Mouse (Mus musculus): ENCODE measurements around the gene Mpc2. TPM values are rescaled to one million over a fixed set of nuclear protein-coding genes. Genes with fewer than 3 reads are reported as not detected.

The Mpc2 gene
- polyA plus RNA-seq (2014; fragmentation: Nextera tagmentation; extraction: Ambion mirVana) = 187 and 198 TPM in 2 replicates

- Histone ChIP-seq H3K27ac (ENCODE audit: low read depth, low read length) (peak within 1 kb of the TSS; percentile 94), H3K36me3 (ENCODE audit: control insufficient read depth, insufficient read depth, low read length) (no peaks in the 10 kb centered on the region), H3K9me3 (ENCODE audit: control insufficient read depth, low read length) (no peaks in the 10 kb centered on the region), H3K4me1 (replicated peaks; ENCODE audit: control insufficient read depth, insufficient read depth, low read length) (peaks cover 5% of the 10 kb centered on the region; the same call in 1 of the 2 replicates), H3K4me2 (peak within 1 kb of the TSS; percentile 89), H3K27me3 (replicated peaks; ENCODE audit: control insufficient read depth, insufficient read depth, low read length) (no peaks in the 10 kb centered on the region), H3K4me3 (ENCODE audit: low read depth, low read length) (peak within 1 kb of the TSS; percentile 88), H3K9ac (ENCODE audit: low read depth, low read length) (peak within 1 kb of the TSS; percentile 94)
- under 1% methylated on average over 34 of the region's 37 CpGs for WGBS
- ATAC-seq (replicated peaks; ENCODE audit: low FRiP score) (peak; percentile 86), DNase-seq (ENCODE audit: low spot score) (peak; percentile 100)
Observed at GRCm38 (mm10) chr1:165460360-165460800, at the start of gene Mpc2, which contains the start of gene Dcaf6. Mpc2 (plus strand) TSS chr1:165460637. Dcaf6 (minus strand) TSS chr1:165460475.

GRCm38 (mm10) chr1:165421357-165421915, 39.0 kb upstream of the Mpc2 start:
- DNase-seq (ENCODE audit: low spot score) (no peak), ATAC-seq (replicated peaks; ENCODE audit: low FRiP score) (no peak)
- Histone ChIP-seq H3K9ac (ENCODE audit: low read depth, low read length) (no peak overlapping the region), H3K4me2 (no peak overlapping the region), H3K4me3 (ENCODE audit: low read depth, low read length) (no peak overlapping the region), H3K27me3 (replicated peaks; ENCODE audit: control insufficient read depth, insufficient read depth, low read length) (no peaks in the 10 kb centered on the region), H3K36me3 (ENCODE audit: control insufficient read depth, insufficient read depth, low read length) (no peaks in the 10 kb centered on the region), H3K4me1 (replicated peaks; ENCODE audit: control insufficient read depth, insufficient read depth, low read length) (no peaks in the 10 kb centered on the region), H3K9me3 (ENCODE audit: control insufficient read depth, low read length) (no peaks in the 10 kb centered on the region), H3K27ac (ENCODE audit: low read depth, low read length) (peak overlapping the region; percentile 48; the same call in 1 of the 2 replicates)
- WGBS = 81% methylated on average over 7 of the region's 7 CpGs

GRCm38 (mm10) chr1:165426254-165426653, 34.2 kb upstream of the Mpc2 start:
- ATAC-seq (replicated peaks; ENCODE audit: low FRiP score) = peak; percentile 75
- Histone ChIP-seq H3K4me3 (ENCODE audit: low read depth, low read length) (no peak overlapping the region), H3K27ac (ENCODE audit: low read depth, low read length) (no peak overlapping the region), H3K9ac (ENCODE audit: low read depth, low read length) (no peak overlapping the region), H3K27me3 (replicated peaks; ENCODE audit: control insufficient read depth, insufficient read depth, low read length) (no peaks in the 10 kb centered on the region), H3K36me3 (ENCODE audit: control insufficient read depth, insufficient read depth, low read length) (no peaks in the 10 kb centered on the region), H3K4me1 (replicated peaks; ENCODE audit: control insufficient read depth, insufficient read depth, low read length) (no peaks in the 10 kb centered on the region), H3K9me3 (ENCODE audit: control insufficient read depth, low read length) (no peaks in the 10 kb centered on the region), H3K4me2 (no peak overlapping the region)
- WGBS = 86% methylated on average over 2 of the region's 2 CpGs
- DNase-seq (ENCODE audit: low spot score) = no peak

- H3K9me3 ChIP-seq (ENCODE audit: control insufficient read depth, low read length) = no peaks in the 10 kb centered on the region
- H3K4me3 ChIP-seq (ENCODE audit: low read depth, low read length) = no peak overlapping the region
- no peaks in the 10 kb centered on the region for H3K4me1 ChIP-seq (replicated peaks; ENCODE audit: control insufficient read depth, insufficient read depth, low read length)
- H3K27ac ChIP-seq (ENCODE audit: low read depth, low read length) = no peak overlapping the region
- H3K36me3 ChIP-seq (ENCODE audit: control insufficient read depth, insufficient read depth, low read length) = no peaks in the 10 kb centered on the region
- no peak overlapping the region for H3K9ac ChIP-seq (ENCODE audit: low read depth, low read length)
- H3K27me3 ChIP-seq (replicated peaks; ENCODE audit: control insufficient read depth, insufficient read depth, low read length) = no peaks in the 10 kb centered on the region
- 83% methylated on average over 1 of the region's 1 CpGs for WGBS
- ATAC-seq (replicated peaks; ENCODE audit: low FRiP score) (no peak), DNase-seq (ENCODE audit: low spot score) (no peak)
- H3K4me2 ChIP-seq = no peak overlapping the region
Observed at GRCm38 (mm10) chr1:165432883-165433282, 27.6 kb upstream of the Mpc2 start.

- Histone ChIP-seq H3K27ac (ENCODE audit: low read depth, low read length) (no peak overlapping the region), H3K36me3 (ENCODE audit: control insufficient read depth, insufficient read depth, low read length) (no peaks in the 10 kb centered on the region), H3K27me3 (replicated peaks; ENCODE audit: control insufficient read depth, insufficient read depth, low read length) (no peaks in the 10 kb centered on the region), H3K4me3 (ENCODE audit: low read depth, low read length) (no peak overlapping the region), H3K4me2 (no peak overlapping the region), H3K9ac (ENCODE audit: low read depth, low read length) (no peak overlapping the region), H3K4me1 (replicated peaks; ENCODE audit: control insufficient read depth, insufficient read depth, low read length) (no peaks in the 10 kb centered on the region), H3K9me3 (ENCODE audit: control insufficient read depth, low read length) (no peaks in the 10 kb centered on the region)
- 65% methylated on average over 1 of the region's 1 CpGs for WGBS
- DNase-seq (ENCODE audit: low spot score) (no peak), ATAC-seq (replicated peaks; ENCODE audit: low FRiP score) (no peak)
Observed at GRCm38 (mm10) chr1:165438289-165439021, 22.0 kb upstream of the Mpc2 start.

DNA sequence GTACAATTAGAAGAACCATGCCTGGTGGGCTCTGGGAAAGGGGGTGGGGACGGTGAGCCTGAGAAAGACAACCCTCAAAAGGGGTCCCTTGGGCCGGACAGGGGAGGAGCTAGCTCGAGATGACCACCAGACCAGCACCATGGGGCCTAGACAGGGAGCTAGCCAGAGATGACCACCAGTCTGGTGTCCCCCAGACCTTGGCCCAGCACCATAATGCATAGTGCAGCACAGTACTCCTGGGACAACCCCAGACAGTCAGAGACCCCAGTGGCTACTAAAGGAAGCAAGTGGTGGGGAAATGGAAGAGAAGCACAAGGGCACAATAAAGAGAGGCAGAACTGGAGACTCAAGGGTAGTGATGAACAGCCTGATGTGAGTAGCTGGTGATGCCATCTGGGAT, 19.6 kb upstream of the Mpc2 start:
- WGBS = 73% methylated on average over 3 of the region's 3 CpGs
- Histone ChIP-seq H3K4me1 (replicated peaks; ENCODE audit: control insufficient read depth, insufficient read depth, low read length) (no peaks in the 10 kb centered on the region), H3K9me3 (ENCODE audit: control insufficient read depth, low read length) (no peaks in the 10 kb centered on the region), H3K4me3 (ENCODE audit: low read depth, low read length) (no peak overlapping the region), H3K27me3 (replicated peaks; ENCODE audit: control insufficient read depth, insufficient read depth, low read length) (no peaks in the 10 kb centered on the region), H3K4me2 (no peak overlapping the region), H3K27ac (ENCODE audit: low read depth, low read length) (no peak overlapping the region), H3K36me3 (ENCODE audit: control insufficient read depth, insufficient read depth, low read length) (no peaks in the 10 kb centered on the region), H3K9ac (ENCODE audit: low read depth, low read length) (no peak overlapping the region)
- DNase-seq (ENCODE audit: low spot score) = no peak
- ATAC-seq (replicated peaks; ENCODE audit: low FRiP score) = no peak

- H3K36me3 ChIP-seq (ENCODE audit: control insufficient read depth, insufficient read depth, low read length) = no peaks in the 10 kb centered on the region
- H3K9me3 ChIP-seq (ENCODE audit: control insufficient read depth, low read length) = no peaks in the 10 kb centered on the region
- no peak for ATAC-seq (replicated peaks; ENCODE audit: low FRiP score)
- no peak overlapping the region for H3K9ac ChIP-seq (ENCODE audit: low read depth, low read length)
- H3K27me3 ChIP-seq (replicated peaks; ENCODE audit: control insufficient read depth, insufficient read depth, low read length) = no peaks in the 10 kb centered on the region
- H3K4me1 ChIP-seq (replicated peaks; ENCODE audit: control insufficient read depth, insufficient read depth, low read length) = no peaks in the 10 kb centered on the region
- H3K27ac ChIP-seq (ENCODE audit: low read depth, low read length) = no peak overlapping the region
- H3K4me3 ChIP-seq (ENCODE audit: low read depth, low read length) = no peak overlapping the region
- DNase-seq (ENCODE audit: low spot score) = no peak
- no peak overlapping the region for H3K4me2 ChIP-seq
Observed at GRCm38 (mm10) chr1:165441201-165441600, 19.2 kb upstream of the Mpc2 start.

DNA sequence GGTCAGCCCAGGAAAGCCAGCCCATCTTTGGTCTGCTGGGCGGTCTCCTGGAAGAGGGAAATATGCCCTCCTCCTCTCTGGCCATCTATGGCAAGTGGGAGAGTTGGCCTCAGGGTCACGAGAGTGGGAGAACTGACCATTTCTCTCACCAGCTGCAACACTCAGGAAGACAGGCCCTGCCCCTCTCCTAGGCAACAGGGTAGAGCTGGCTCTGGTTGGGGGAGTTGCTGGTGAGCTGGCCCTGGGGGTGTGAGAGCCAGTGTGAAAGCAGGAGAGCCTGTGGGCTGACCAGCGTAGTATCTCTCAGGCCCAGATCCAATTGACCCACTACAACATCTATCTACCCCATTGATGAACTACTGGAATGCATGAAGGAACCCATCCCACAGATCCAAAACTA, 18.7 kb upstream of the Mpc2 start:
- no peak for DNase-seq (ENCODE audit: low spot score)
- Histone ChIP-seq H3K27ac (ENCODE audit: low read depth, low read length) (no peak overlapping the region), H3K9me3 (ENCODE audit: control insufficient read depth, low read length) (no peaks in the 10 kb centered on the region), H3K4me3 (ENCODE audit: low read depth, low read length) (no peak overlapping the region), H3K4me2 (no peak overlapping the region), H3K4me1 (replicated peaks; ENCODE audit: control insufficient read depth, insufficient read depth, low read length) (no peaks in the 10 kb centered on the region), H3K27me3 (replicated peaks; ENCODE audit: control insufficient read depth, insufficient read depth, low read length) (no peaks in the 10 kb centered on the region), H3K36me3 (ENCODE audit: control insufficient read depth, insufficient read depth, low read length) (no peaks in the 10 kb centered on the region), H3K9ac (ENCODE audit: low read depth, low read length) (no peak overlapping the region)
- ATAC-seq (replicated peaks; ENCODE audit: low FRiP score) = no peak
- WGBS = 78% methylated on average over 3 of the region's 3 CpGs

Data from liver, embryonic 11.5 days (tissue).